Mouse (Mus musculus): Measurements from ENCODE around the gene Olfr1039.

GRCm38 (mm10) chr2:86161738-86162137 lies 26.0 kb upstream of the Olfr1039 start, which contains the start of gene Olfr1042:
- TF ChIP-seq CTCF (conservative IDR thresholded peaks at IDR 0.05; ENCODE audit: low read length) = no peak
- TF ChIP-seq POU5F1 (IDR thresholded peaks at IDR 0.05; ENCODE audit: borderline replicate concordance, low read length) = no peak
